Mouse (Mus musculus) right cerebral cortex, postnatal 36 days (tissue): ENCODE measurements at regions not wholly inside any gene's neighbourhood (a gene's known extent, or its start where the extent isn't known, plus 50 kb on each side); places are given as distances from the start of the nearest gene placed in this dataset.

ENCODE experiments used
- DNase-seq, 2 experiments: peaks; one replicate each; pipeline ENCODE4 v3.0.0; 2022; ENCODE audit warnings: low spot score in 2 of 2, mixed read lengths in 1 of 2

- DNase-seq, result no peak
These were observed 99.2 kb upstream of the F13a1 start for GRCm38 (mm10) chr13:37149066-37149781.

GRCm38 (mm10) chr13:37148627-37149026 lies 98.6 kb upstream of the F13a1 start:
- no peak for DNase-seq

GRCm38 (mm10) chr13:37147790-37148189 lies 97.7 kb upstream of the F13a1 start:
- DNase-seq, result peak in 1 of 2 experiments; percentile 7

GRCm38 (mm10) chr13:37142812-37143211 lies 92.8 kb upstream of the F13a1 start:
- DNase-seq, result no peak

- DNase-seq, result peak in 1 of 2 experiments; percentile 51
These were observed 85.1 kb upstream of the F13a1 start for GRCm38 (mm10) chr13:37135115-37135514.

GRCm38 (mm10) chr13:37134518-37134917 lies 84.5 kb upstream of the F13a1 start:
- no peak for DNase-seq

- DNase-seq, result peak; percentile 10 to 40
These were observed 80.6 kb upstream of the F13a1 start for GRCm38 (mm10) chr13:37130637-37131036.

GRCm38 (mm10) chr13:37121602-37122001 lies 71.6 kb upstream of the F13a1 start:
- DNase-seq, result no peak

GRCm38 (mm10) chr13:37120219-37120618 lies 70.2 kb upstream of the F13a1 start:
- no peak for DNase-seq

GRCm38 (mm10) chr13:37114324-37114723 lies 64.3 kb upstream of the F13a1 start:
- DNase-seq, result no peak

GRCm38 (mm10) chr13:37111747-37112146 lies 61.7 kb upstream of the F13a1 start:
- DNase-seq, result no peak

- DNase-seq, result no peak
These were observed 57.7 kb upstream of the F13a1 start for GRCm38 (mm10) chr13:37107721-37108120.

GRCm38 (mm10) chr13:37106009-37106408 lies 56.0 kb upstream of the F13a1 start:
- no peak for DNase-seq

- DNase-seq, result no peak
These were observed 54.6 kb upstream of the F13a1 start for GRCm38 (mm10) chr13:37104410-37105294.

- DNase-seq, result peak; percentile 9 to 16
These were observed 53.8 kb upstream of the F13a1 start for GRCm38 (mm10) chr13:37103741-37104296.

GRCm38 (mm10) chr13:37101755-37102154 lies 51.7 kb upstream of the F13a1 start:
- DNase-seq, result no peak
